Mouse (Mus musculus): ENCODE measurements around the gene Acsbg2. TPM values are rescaled to one million over a fixed set of nuclear protein-coding genes. Genes with fewer than 3 reads are reported as not detected.

Gene Acsbg2
- polyA plus RNA-seq, 1 experiment from 2014 or later = not detected

DNA sequence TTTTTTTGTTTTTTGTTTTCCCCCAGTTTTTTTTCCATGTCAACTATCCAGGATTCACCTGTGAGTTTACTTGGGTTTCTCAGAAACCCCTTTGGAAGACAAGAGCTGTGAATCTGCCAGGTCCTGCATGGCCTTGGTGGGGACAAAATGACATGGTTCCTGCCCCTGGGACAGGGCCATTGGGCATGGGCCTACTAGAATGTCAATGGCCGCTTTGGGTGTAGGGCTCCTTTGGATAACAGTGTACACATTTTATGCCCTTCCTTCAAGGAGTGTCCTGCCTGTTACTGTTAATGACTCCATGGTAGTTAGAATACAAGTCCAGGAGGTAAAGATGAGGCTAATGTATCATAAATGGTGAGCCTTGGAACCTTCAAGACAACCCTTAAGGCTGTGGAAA is 41.3 kb downstream of the Acsbg2 start:
- Histone ChIP-seq H3K4me2 (no peak overlapping the region), H3K27me3 (peaks cover 13% of the 10 kb centered on the region), H3K4me3 (replicated peaks) (no peak overlapping the region), H3K36me3 (replicated peaks) (no peaks in the 10 kb centered on the region), H3K4me1 (peaks cover 17% of the 10 kb centered on the region), H3K9me3 (no peaks in the 10 kb centered on the region), H3K27ac (no peak overlapping the region), H3K9ac (no peak overlapping the region)
- 88% methylated on average over 1 of the region's 1 CpGs for WGBS
- no peak for ATAC-seq (ENCODE audit: low FRiP score)

DNA sequence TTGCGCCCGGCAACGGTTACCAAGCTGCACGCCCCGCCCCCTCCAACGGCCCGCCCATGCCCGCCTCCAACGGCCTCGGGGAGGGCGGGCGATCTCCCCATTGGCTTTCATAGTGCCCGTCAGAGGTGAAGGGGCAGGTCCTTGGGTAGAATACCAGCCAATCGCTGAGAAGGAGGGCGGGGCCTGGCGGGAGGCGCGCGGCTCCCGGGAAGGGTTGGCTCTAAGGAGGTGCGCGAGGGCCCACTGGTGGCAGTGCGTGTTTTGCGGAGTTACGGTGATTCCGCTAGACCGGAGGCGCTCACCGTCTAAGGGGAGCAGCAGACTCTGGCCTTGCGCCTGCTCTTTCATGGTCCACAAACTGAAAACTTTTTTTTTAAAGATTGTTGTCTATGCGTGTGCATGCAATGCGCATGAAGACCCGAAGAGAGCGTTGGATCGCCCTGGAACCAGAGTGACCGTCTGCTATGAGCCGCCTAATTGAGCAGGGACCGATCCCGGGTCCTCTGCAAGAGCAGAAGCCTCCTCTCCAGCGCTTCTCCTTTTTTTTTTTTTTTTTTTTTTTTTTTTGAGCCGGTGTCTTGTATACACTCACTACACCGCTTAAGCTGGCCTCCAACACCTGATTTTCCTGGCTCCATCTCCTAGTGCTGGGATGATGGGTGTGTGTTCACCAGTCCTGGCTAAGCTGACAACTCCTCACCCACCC is 43.0 kb downstream of the Acsbg2 start:
- Histone ChIP-seq H3K36me3 (replicated peaks) (no peaks in the 10 kb centered on the region), H3K4me2 (peak overlapping the region; percentile 83), H3K27me3 (peaks cover 13% of the 10 kb centered on the region), H3K9me3 (no peaks in the 10 kb centered on the region), H3K4me1 (peaks cover 17% of the 10 kb centered on the region), H3K4me3 (replicated peaks) (peak overlapping the region; percentile 66), H3K27ac (0 out of 2 replicates have a peak overlapping the region, but pooled peaks have one; percentile 19), H3K9ac (peak overlapping the region; percentile 66)
- peak; percentile 98 for ATAC-seq (ENCODE audit: low FRiP score)
- WGBS = 0% methylated on average over 42 of the region's 42 CpGs

DNA sequence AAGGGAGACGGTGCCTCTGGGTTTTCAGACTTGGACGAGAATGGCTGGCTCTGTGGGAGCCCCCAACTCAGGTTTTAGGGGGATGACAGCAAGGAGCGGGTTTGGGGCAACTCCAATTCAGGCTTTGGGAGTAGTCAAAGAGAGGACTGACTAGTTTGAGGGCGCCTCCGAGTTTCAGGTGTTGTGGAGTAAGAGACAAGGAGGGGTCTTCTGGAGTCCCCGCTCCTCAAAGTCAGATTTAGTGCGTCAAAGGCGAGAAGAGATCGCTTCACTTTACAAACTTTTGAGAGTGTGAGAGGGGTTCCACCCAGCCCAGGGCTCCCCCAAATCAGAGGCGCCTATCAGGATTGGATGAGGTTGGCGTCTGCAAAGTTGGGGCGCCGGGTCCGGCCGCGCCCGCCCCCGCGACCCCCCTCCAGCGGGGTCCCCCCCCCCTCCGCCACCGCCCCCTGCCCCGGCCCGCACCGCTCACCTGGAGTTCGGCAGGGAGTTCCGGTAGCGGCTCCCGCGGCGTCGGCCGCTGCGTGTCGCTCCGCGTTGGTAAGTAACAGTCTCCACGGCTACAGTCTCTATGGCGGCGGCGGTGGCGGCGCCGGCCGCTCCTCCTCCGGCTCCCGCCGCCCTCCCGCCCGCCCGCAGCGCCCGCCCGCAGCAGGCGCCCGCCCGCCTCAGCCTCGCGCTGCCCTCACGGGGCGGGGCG is 43.7 kb downstream of the Acsbg2 start, which contains the start of gene Rfx2:
Gene Rfx2, minus strand, starts transcription at position 603 of the 700 bp plus-strand sequence.
- peak within 1 kb of the TSS; percentile 66 for H3K9ac ChIP-seq
- H3K27ac ChIP-seq = peak within 1 kb of the TSS; percentile 62; the same call in 1 of the 2 replicates
- under 1% methylated on average over 19 of the region's 62 CpGs for WGBS

DNA sequence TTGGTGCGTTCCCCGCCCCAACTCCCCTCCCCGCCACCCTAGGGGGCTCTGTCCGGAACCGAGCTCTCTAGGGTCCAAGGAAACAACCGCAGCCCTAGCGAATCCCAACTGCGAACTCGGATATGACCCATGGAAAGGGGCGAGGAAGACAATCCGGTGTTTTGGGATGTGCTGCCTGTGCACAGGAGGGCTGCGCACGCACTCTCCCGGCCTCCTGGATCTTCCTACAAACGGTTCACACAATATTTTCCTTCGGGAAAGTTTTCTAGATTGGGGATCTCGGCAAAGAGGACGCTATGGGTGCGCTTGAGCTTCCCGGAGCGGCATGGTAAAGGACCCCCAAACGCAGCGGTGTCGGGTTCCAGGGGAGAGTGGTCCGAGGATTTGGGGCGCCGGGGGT is 44.5 kb downstream of the Acsbg2 start:
- under 1% methylated on average over 27 of the region's 27 CpGs for WGBS
- Histone ChIP-seq H3K27ac (no peak overlapping the region), H3K9ac (peak overlapping the region; percentile 66), H3K4me3 (replicated peaks) (peak overlapping the region; percentile 66), H3K36me3 (replicated peaks) (no peaks in the 10 kb centered on the region), H3K27me3 (peaks cover 13% of the 10 kb centered on the region), H3K4me2 (peak overlapping the region; percentile 83), H3K9me3 (no peaks in the 10 kb centered on the region), H3K4me1 (peaks cover 17% of the 10 kb centered on the region)
- no peak for ATAC-seq (ENCODE audit: low FRiP score)

More for the DNA sequence above, 43.7 kb downstream of the Acsbg2 start, which contains the start of gene Rfx2:
- no peak for ATAC-seq (ENCODE audit: low FRiP score)
- Histone ChIP-seq H3K4me3 (replicated peaks) (peak within 1 kb of the TSS; percentile 66), H3K36me3 (replicated peaks) (no peaks in the 10 kb centered on the region), H3K27me3 (peaks cover 13% of the 10 kb centered on the region), H3K9me3 (no peaks in the 10 kb centered on the region), H3K4me2 (peak within 1 kb of the TSS; percentile 83), H3K4me1 (peaks cover 17% of the 10 kb centered on the region)

DNA sequence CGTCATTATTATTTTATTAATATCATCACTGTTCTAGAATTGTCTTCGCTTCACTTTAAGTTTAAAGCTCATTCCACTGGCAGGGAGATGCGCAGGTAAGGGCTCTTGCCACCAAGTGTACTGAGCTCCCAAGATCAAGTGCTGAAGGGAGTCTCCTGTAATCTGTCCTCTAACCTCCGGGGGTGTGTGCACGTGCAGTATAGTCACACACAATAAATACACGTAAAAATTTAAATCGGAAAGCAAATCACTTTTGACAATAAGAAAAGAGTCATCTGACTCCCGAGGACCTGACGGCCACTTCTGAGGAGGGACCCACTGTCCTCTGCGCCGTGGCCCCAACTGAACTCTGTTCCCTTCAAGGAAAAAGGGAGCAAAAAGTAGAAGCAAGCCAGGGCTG is 45.1 kb downstream of the Acsbg2 start:
- H3K4me1 ChIP-seq = peaks cover 17% of the 10 kb centered on the region
- ATAC-seq (ENCODE audit: low FRiP score) = no peak
- H3K4me3 ChIP-seq (replicated peaks) = peak overlapping the region; percentile 66
- H3K4me2 ChIP-seq = peak overlapping the region; percentile 83
- H3K27me3 ChIP-seq = peaks cover 13% of the 10 kb centered on the region
- WGBS = 22% methylated on average over 11 of the region's 11 CpGs
- no peaks in the 10 kb centered on the region for H3K9me3 ChIP-seq
- H3K9ac ChIP-seq = peak overlapping the region; percentile 66; the same call in 1 of the 2 replicates
- no peaks in the 10 kb centered on the region for H3K36me3 ChIP-seq (replicated peaks)
- H3K27ac ChIP-seq = no peak overlapping the region

DNA sequence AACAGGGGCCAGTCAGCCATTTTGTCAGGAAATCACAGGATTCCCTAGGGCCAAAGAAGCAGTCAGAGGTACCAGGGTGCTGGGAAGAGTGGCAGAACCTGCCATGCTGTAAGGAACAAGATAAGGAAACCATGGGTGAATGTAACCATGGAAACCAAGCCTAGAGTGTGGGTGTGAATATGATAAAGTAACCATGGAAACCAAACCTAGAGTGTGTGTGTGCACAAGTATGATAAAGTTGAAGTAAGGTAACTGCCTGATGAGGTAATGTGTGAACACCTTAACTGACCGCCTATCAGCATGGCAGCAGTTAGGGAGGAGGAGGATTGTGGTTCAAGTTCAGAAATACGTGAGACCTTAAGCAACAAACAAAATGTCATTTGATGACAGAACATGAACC is 47.5 kb downstream of the Acsbg2 start:
- no peaks in the 10 kb centered on the region for H3K9me3 ChIP-seq
- no peak for ATAC-seq (ENCODE audit: low FRiP score)
- no peak overlapping the region for H3K9ac ChIP-seq
- H3K4me3 ChIP-seq (replicated peaks) = no peak overlapping the region
- 90% methylated on average over 2 of the region's 2 CpGs for WGBS
- H3K4me1 ChIP-seq = peaks cover 17% of the 10 kb centered on the region
- no peak overlapping the region for H3K27ac ChIP-seq
- H3K4me2 ChIP-seq = no peak overlapping the region
- H3K36me3 ChIP-seq (replicated peaks) = no peaks in the 10 kb centered on the region
- peaks cover 9% of the 10 kb centered on the region for H3K27me3 ChIP-seq

DNA sequence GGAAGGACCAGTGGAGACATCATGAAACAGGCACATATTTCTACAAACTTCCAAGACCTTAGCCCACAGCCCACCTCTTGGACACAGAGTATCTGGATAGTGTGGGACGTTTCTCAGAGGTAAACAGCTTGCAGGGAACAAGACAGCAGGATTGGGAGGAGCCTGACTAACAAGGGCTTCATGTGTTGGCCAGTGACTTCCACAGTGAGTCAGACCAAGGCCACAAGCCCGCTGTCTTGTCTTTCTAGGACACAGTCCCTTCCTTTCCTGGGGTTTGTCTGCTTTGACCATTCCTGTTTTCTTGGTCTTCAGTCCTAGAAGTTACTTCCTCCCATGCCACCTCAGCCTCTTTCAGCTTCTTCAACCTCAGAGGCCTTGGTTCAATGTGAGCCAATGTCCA is 50.9 kb downstream of the Acsbg2 start:
- H3K9ac ChIP-seq = no peak overlapping the region
- no peak overlapping the region for H3K4me2 ChIP-seq
- no peak overlapping the region for H3K4me3 ChIP-seq (replicated peaks)
- no peaks in the 10 kb centered on the region for H3K9me3 ChIP-seq
- 68% methylated on average over 2 of the region's 2 CpGs for WGBS
- peaks cover 15% of the 10 kb centered on the region for H3K4me1 ChIP-seq
- H3K27ac ChIP-seq = no peak overlapping the region
- no peak for ATAC-seq (ENCODE audit: low FRiP score)
- no peaks in the 10 kb centered on the region for H3K36me3 ChIP-seq (replicated peaks)
- no peaks in the 10 kb centered on the region for H3K27me3 ChIP-seq

DNA sequence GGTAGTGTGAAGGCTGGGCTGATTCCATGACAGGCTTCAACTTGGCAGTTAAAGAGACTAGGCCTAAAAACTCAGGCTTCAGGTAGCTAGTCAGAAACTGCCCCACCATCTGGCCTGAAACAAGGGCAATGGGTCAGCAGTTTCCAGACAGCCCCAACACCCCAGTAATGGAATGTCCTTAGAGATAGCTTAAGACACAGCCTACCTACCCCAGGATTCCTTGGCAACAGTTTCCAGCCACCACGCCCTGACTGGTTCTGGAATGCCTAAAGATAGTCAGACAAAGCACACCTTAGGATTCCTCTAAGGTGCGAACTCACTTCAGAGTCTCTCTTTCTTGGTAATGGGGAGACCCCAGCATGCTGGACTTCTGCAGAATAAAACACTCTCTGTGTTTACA is 51.9 kb downstream of the Acsbg2 start:
- 85% methylated on average over 2 of the region's 2 CpGs for WGBS
- no peak for ATAC-seq (ENCODE audit: low FRiP score)
- H3K4me1 ChIP-seq = peaks cover 18% of the 10 kb centered on the region
- no peaks in the 10 kb centered on the region for H3K36me3 ChIP-seq (replicated peaks)
- H3K27me3 ChIP-seq = no peaks in the 10 kb centered on the region
- no peak overlapping the region for H3K4me3 ChIP-seq (replicated peaks)
- H3K9me3 ChIP-seq = no peaks in the 10 kb centered on the region
- H3K4me2 ChIP-seq = no peak overlapping the region
- no peak overlapping the region for H3K27ac ChIP-seq
- H3K9ac ChIP-seq = no peak overlapping the region

DNA sequence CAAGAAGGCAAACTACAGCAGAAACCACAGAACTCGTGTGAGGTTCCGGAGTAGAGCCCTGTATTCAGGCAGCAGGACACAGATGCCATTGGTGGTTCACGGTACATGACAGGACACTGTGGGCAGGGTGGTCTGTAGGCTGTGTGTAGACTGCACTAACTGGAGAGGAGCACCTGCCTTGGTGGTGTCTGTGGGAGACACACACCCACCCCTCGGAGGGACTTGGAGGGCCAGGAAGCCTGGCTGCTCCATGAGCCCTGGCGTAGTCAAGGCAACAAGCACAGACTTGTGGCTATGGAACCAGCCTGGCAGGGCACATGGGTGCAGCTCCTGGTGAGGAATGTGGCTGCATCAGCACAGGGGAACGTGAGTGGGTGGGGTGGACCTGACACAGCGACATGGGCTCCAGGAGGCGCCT is 54.5 kb downstream of the Acsbg2 start:
- no peak for ATAC-seq (ENCODE audit: low FRiP score)
- Histone ChIP-seq H3K4me1 (peaks cover 30% of the 10 kb centered on the region), H3K4me3 (replicated peaks) (no peak overlapping the region), H3K36me3 (replicated peaks) (no peaks in the 10 kb centered on the region), H3K4me2 (no peak overlapping the region), H3K9ac (no peak overlapping the region), H3K27ac (no peak overlapping the region), H3K27me3 (no peaks in the 10 kb centered on the region), H3K9me3 (no peaks in the 10 kb centered on the region)
- WGBS = 83% methylated on average over 8 of the region's 8 CpGs

DNA sequence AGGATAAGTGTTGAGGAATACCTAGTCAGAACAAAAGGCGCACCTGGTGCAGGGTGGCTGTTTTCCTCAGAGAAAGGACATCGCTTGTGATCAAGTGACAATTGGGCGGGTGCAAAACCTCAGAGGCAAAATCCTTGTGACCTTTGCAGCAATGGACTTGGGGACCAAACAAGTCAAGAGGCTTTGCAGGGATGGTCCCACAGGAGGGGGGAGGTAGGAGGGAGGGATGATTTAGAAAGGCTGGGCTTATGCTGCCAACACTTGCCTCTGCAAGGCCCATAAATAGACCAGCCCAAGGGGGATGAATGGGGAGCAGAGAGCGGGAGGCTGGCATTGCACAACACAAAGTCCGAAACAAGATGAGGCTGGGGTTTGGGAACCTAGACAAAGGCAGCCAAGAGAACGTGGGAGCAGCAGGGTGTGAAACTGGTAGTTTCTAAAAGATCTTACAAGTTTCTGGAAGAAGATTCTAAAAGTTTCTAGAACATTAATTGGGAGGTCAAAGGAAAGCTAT is 55.2 kb downstream of the Acsbg2 start:
- WGBS = 65% methylated on average over 6 of the region's 6 CpGs
- H3K4me3 ChIP-seq (replicated peaks) = no peak overlapping the region
- H3K27me3 ChIP-seq = no peaks in the 10 kb centered on the region
- no peak overlapping the region for H3K4me2 ChIP-seq
- no peak for ATAC-seq (ENCODE audit: low FRiP score)
- no peak overlapping the region for H3K27ac ChIP-seq
- H3K4me1 ChIP-seq = peaks cover 35% of the 10 kb centered on the region
- H3K36me3 ChIP-seq (replicated peaks) = no peaks in the 10 kb centered on the region
- H3K9ac ChIP-seq = no peak overlapping the region
- no peaks in the 10 kb centered on the region for H3K9me3 ChIP-seq

DNA sequence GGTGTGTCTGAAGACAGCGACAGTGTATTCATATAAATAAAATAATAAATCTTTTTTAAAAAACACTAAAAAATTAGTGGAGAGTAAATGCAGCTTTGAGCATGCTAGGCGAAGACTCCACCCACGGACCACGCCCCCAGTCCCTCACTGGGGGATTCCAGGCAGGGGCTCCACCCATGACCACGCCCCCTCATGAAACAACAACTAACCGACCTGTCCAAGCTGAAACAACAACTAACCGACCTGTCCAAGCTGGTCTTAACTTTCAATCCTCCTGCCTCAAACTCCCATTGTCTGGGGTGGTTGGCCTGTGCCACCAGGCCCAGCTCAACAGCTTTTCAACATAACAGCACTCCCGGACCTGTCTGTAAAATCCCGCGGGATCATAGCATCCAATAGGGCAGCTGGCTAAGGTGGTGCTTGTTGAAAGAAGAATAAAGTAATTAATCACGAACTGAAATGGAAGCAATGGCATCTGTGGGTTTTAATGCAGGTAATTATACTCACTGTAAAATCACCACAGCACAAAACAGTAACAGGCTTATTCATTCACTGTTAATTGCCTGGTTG is 56.1 kb downstream of the Acsbg2 start:
- Histone ChIP-seq H3K9me3 (no peaks in the 10 kb centered on the region), H3K4me2 (no peak overlapping the region), H3K27me3 (peaks cover 4% of the 10 kb centered on the region; the same call in 1 of the 2 replicates), H3K36me3 (replicated peaks) (no peaks in the 10 kb centered on the region), H3K27ac (no peak overlapping the region), H3K4me1 (peaks cover 45% of the 10 kb centered on the region), H3K4me3 (replicated peaks) (no peak overlapping the region), H3K9ac (no peak overlapping the region)
- no peak for ATAC-seq (ENCODE audit: low FRiP score)
- WGBS = 31% methylated on average over 11 of the region's 11 CpGs

DNA sequence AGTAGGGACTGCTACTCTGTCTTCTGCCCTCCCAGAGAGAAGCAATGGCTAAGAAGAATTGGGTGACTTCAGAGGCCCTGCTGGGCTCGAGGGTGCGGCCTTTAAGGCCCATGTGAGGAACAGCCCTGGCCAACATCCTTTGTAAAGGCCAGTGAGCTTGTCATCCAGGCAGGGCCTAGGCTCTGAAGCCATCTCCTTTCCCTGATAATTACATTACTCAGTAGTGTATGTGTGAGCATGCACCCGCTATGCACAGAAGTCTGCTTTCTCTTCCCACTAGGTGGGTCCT is 59.2 kb downstream of the Acsbg2 start:
- Histone ChIP-seq H3K4me1 (peaks cover 66% of the 10 kb centered on the region), H3K36me3 (replicated peaks) (no peaks in the 10 kb centered on the region), H3K4me2 (peak overlapping the region; percentile 36), H3K9ac (no peak overlapping the region), H3K9me3 (no peaks in the 10 kb centered on the region), H3K4me3 (replicated peaks) (no peak overlapping the region), H3K27me3 (peaks cover 8% of the 10 kb centered on the region; the same call in 1 of the 2 replicates), H3K27ac (peak overlapping the region; percentile 90)
- ATAC-seq (ENCODE audit: low FRiP score) = peak; percentile 10; the same call in 1 of the 2 replicates
- WGBS = 56% methylated on average over 3 of the region's 3 CpGs
